Mouse (Mus musculus) limb, embryonic 11.5 days (tissue): ENCODE measurements around the gene Olfr697. TPM values are rescaled to one million over a fixed set of nuclear protein-coding genes. Genes with fewer than 3 reads are reported as not detected.
"Not testable (repeated sequence)": the region's sequence is repeated elsewhere in the genome, so short reads cannot be mapped to it uniquely, and the experiment has no call there.

ENCODE experiments used
- ATAC-seq: fragments of 200-750 bp; cut with Nextera tagmentation; 2 replicates; pipeline ENCODE4 v1.8.0; 2017; ENCODE audit warnings: low read depth; ENCODE audit not compliant: insufficient number of reproducible peaks, low FRiP score, low TSS enrichment
- DNase-seq: peaks from one replicate; pipeline ENCODE4 v3.0.0-alpha.2; 2015; ENCODE audit warnings: low spot score
- H3K27ac ChIP-seq: fragments of 300-500 bp; sonication (generic); replicated peaks from 2 replicates; pipeline ENCODE4 v1.5.1; 2014; ENCODE audit warnings: low read depth, mild to moderate bottlenecking, low read length
- H3K27me3 ChIP-seq: fragments of 300-500 bp; sonication (generic); 2 replicates; pipeline ENCODE4 v1.6.1; 2014; ENCODE audit warnings: mild to moderate bottlenecking, low read length, mixed read lengths; ENCODE audit not compliant: control insufficient read depth, insufficient read depth
- H3K36me3 ChIP-seq: fragments of 300-500 bp; sonication (generic); 2 replicates; pipeline ENCODE4 v1.6.1; 2014; ENCODE audit warnings: mild to moderate bottlenecking, low read length, moderate library complexity, mixed read lengths; ENCODE audit not compliant: control insufficient read depth, insufficient read depth
- H3K4me1 ChIP-seq: fragments of 300-500 bp; sonication (generic); 2 replicates; pipeline ENCODE4 v1.6.1; 2014; ENCODE audit warnings: low read length, mixed read lengths; ENCODE audit not compliant: control insufficient read depth, insufficient read depth
- H3K4me2 ChIP-seq: fragments of 300-500 bp; sonication (generic); 2 replicates; pipeline ENCODE4 v1.6.1; 2014; ENCODE audit warnings: low read depth, mild to moderate bottlenecking, moderate library complexity; ENCODE audit not compliant: severe bottlenecking
- H3K4me3 ChIP-seq: fragments of 300-500 bp; sonication (generic); 2 replicates; pipeline ENCODE4 v1.5.1; 2014; ENCODE audit warnings: low read depth, low read length
- H3K9ac ChIP-seq: fragments of 300-500 bp; sonication (generic); 2 replicates; pipeline ENCODE4 v1.6.1; 2014; ENCODE audit warnings: mild to moderate bottlenecking, low read length
- H3K9me3 ChIP-seq: fragments of 300-500 bp; sonication (generic); 2 replicates; pipeline ENCODE4 v1.6.1; 2016; ENCODE audit warnings: low read length; ENCODE audit not compliant: control insufficient read depth
- WGBS: fragments of 180-500 bp; shearing (Covaris S2); extraction: QIAGEN DNeasy Blood & Tissue Kit; methylation state at CpG from one replicate; pipeline ENCODE4 v1.1.7; 2014; 5-methylcytosine and 5-hydroxymethylcytosine counted together
- polyA plus RNA-seq: library from polyadenylated mRNA; unstranded; fragments of >200 nt; fragmentation: Nextera tagmentation; extraction: Ambion mirVana; gene quantifications from 2 replicates; pipeline ENCODE4 v1.2.1, GENCODE M21; 2014

Gene Olfr697
- polyA plus RNA-seq, 1 experiment from 2014 or later = not detected

DNA sequence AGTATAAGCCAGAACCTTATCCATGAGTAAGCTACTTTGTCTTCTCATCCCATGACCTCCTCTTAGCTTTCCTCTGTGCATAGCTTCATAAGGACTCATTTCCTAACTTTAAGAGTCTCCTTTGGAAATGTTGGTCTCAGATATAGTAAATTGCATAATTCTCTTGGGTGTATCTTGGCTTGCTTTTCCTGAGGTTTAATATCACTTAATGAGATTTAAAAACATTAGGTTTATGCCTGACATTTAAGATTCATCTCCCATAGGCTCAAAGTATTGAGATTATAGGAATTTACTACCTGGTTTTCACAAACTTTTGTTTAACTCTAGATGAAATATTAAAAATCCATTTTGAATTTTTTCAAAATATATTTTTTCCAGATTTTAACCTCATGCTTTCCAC is 25.9 kb downstream of the Olfr697 start, which contains the start of gene Olfr695:
Gene Olfr695 (minus strand): TSS at position 101 of the 400 bp plus-strand sequence.
- ATAC-seq = no peak

DNA sequence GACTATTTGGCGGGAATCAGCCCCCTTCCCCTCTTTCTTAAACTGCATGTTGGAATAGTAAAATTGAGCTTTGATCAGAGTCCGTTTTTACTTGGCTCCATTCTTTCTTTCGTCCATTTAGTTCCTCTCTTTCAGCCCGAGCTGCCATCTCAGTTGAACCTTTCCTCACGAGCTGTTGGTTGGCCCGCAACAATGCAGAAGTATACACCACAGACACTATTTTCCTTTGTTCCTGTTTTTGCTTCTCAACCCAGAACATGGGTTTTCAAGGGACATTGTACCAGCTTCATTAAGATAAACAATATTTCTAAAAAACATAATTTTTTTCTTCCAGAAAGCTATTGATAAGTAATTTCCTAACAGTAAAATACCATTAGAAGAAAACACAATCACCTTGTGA is 30.8 kb downstream of the Olfr697 start:
- H3K9me3 ChIP-seq = no peaks in the 10 kb centered on the region
- ATAC-seq (no peak), DNase-seq (no peak)
- H3K4me3 ChIP-seq = no peak overlapping the region
- no peak overlapping the region for H3K4me2 ChIP-seq
- H3K9ac ChIP-seq = no peak overlapping the region
- H3K27me3 ChIP-seq = no peaks in the 10 kb centered on the region
- no peaks in the 10 kb centered on the region for H3K36me3 ChIP-seq
- 90% methylated on average over 6 of the region's 6 CpGs for WGBS
- no peak overlapping the region for H3K27ac ChIP-seq
- H3K4me1 ChIP-seq = no peaks in the 10 kb centered on the region

More for the DNA sequence above, 25.9 kb downstream of the Olfr697 start, which contains the start of gene Olfr695:
- Histone ChIP-seq H3K36me3 (no peaks in the 10 kb centered on the region), H3K9me3 (no peaks in the 10 kb centered on the region), H3K9ac (no peak within 1 kb of the TSS), H3K4me3 (no peak within 1 kb of the TSS), H3K27ac (no peak within 1 kb of the TSS), H3K27me3 (no peaks in the 10 kb centered on the region), H3K4me1 (no peaks in the 10 kb centered on the region), H3K4me2 (no peak within 1 kb of the TSS)
- no peak for DNase-seq

DNA sequence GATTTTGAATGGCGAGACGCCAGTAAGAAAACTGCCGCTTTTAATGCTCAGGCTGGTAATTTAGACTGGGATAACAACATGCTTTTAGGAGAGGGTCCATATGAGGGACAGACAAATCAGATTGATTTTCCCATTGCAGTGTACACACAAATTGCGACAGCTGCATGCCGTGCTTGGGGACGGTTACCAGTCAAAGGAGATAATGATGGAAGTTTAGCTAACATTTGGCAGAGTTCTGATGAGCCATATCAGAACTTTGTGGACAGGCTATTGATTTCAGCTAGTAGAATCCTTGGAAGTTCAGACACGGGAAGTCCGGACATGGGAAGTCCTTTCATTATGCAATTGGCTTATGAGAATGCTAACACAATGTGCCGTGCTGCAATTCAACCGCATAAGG is 34.5 kb downstream of the Olfr697 start:
- H3K4me3 ChIP-seq, ATAC-seq, H3K4me1 ChIP-seq, DNase-seq, H3K36me3 ChIP-seq, H3K9ac ChIP-seq, H3K27ac ChIP-seq, H3K27me3 ChIP-seq, H3K9me3 ChIP-seq, H3K4me2 ChIP-seq: not testable (repeated sequence)
- 92% methylated on average over 10 of the region's 10 CpGs for WGBS

DNA sequence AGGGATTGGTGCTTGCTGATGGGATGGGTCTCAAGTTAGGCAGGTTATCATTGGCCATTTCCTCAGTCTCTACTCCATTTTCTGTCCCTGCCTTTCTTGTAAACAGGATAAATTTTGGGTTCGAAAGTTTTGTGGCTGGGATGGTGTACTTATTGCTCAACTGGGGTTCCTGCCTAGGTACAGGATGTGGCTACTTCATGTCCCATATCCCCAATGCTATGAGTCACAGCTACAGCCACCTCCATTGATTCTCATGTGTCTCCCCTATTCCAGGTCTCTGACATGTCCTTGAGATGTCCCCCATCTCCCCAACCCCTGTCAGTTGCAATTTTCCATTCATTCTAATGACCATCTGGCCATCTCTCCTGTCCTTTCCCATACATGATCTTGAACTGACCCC is 45.4 kb downstream of the Olfr697 start:
- no peak for DNase-seq
- Histone ChIP-seq H3K27ac (no peak overlapping the region), H3K4me2 (no peak overlapping the region), H3K9me3 (no peaks in the 10 kb centered on the region), H3K4me3 (no peak overlapping the region), H3K4me1 (no peaks in the 10 kb centered on the region), H3K27me3 (no peaks in the 10 kb centered on the region), H3K36me3 (no peaks in the 10 kb centered on the region), H3K9ac (no peak overlapping the region)
- ATAC-seq = no peak
- WGBS = 83% methylated on average over 1 of the region's 1 CpGs

DNA sequence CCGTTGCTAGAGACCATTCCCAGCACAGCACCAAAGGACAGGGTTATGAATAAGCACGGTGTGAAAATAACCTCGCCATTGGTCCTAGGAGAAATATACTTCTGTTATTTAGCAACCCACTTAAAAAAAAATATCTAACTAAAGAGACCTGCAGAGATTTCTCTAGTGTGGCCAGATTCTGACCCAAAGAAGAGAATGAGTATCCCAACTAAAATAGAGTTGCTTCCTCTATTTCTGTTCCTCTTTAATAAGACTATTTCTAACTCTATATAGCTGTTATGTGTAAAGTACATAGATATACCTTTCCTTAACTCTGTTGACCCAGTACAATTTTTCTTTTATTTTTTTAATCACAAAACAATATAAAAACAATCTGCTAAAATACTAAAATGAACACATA is 49.3 kb downstream of the Olfr697 start:
- Histone ChIP-seq H3K36me3 (no peaks in the 10 kb centered on the region), H3K27ac (no peak overlapping the region)
- WGBS = 82% methylated on average over 3 of the region's 3 CpGs

DNA sequence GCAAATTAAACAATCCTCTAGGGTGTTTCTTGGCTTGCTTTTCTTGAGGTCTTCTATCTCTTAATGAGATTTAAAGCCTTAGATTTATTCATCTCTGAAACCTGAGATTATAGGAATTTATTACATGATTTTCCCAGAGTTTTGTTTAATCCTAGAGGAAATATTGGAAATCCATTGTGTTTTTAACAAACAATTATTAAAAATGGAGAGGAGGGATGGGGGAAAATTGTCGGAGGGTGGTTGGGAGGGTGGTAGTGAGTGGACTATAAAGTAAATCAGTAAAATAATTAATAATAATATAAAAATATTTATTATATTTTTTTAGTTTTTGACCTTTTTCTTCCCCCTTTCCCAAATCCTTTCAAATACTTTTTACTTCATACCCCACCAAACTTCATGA is 50.5 kb downstream of the Olfr697 start, which contains the start of gene Olfr694:
Gene Olfr694 (minus strand): TSS at position 101 of the 400 bp plus-strand sequence.
- ATAC-seq (no peak), DNase-seq (no peak)
- 95% methylated on average over 1 of the region's 1 CpGs for WGBS
- H3K36me3 ChIP-seq = no peaks in the 10 kb centered on the region
- H3K27me3 ChIP-seq = no peaks in the 10 kb centered on the region
- H3K4me1 ChIP-seq = no peaks in the 10 kb centered on the region
- H3K27ac ChIP-seq = no peak within 1 kb of the TSS
- H3K4me3 ChIP-seq = no peak within 1 kb of the TSS
- H3K9me3 ChIP-seq = no peaks in the 10 kb centered on the region
- H3K4me2 ChIP-seq = no peak within 1 kb of the TSS
- H3K9ac ChIP-seq = no peak within 1 kb of the TSS

More for the DNA sequence above, 49.3 kb downstream of the Olfr697 start:
- no peaks in the 10 kb centered on the region for H3K27me3 ChIP-seq
- no peak overlapping the region for H3K4me3 ChIP-seq
- no peak overlapping the region for H3K4me2 ChIP-seq
- ATAC-seq (no peak), DNase-seq (no peak)
- H3K9ac ChIP-seq = no peak overlapping the region
- H3K4me1 ChIP-seq = no peaks in the 10 kb centered on the region
- no peaks in the 10 kb centered on the region for H3K9me3 ChIP-seq

Other genes starting within 250 kb of the Olfr697 start
- gene Olfr693, start 61.9 kb downstream of the Olfr697 start, polyA plus RNA-seq = not detected in 2 replicates
- gene Olfr694, start 50.6 kb downstream of the Olfr697 start, polyA plus RNA-seq = not detected in 2 replicates
- not detected in 2 replicates for gene Olfr695, start 26.0 kb downstream of the Olfr697 start, polyA plus RNA-seq
- gene Olfr698, start 13.0 kb upstream of the Olfr697 start, polyA plus RNA-seq = not detected in 2 replicates
- gene Olfr699, start 50.8 kb upstream of the Olfr697 start, polyA plus RNA-seq = not detected in 2 replicates
- not detected in 2 replicates for gene Olfr700, start 66.4 kb upstream of the Olfr697 start, polyA plus RNA-seq
- gene Olfr701, start 71.7 kb upstream of the Olfr697 start, polyA plus RNA-seq = not detected in 2 replicates
- not detected in 2 replicates for gene Olfr702, start 91.5 kb upstream of the Olfr697 start, polyA plus RNA-seq
- not detected in 2 replicates for gene Olfr703, start 100.9 kb upstream of the Olfr697 start, polyA plus RNA-seq
- not detected in 2 replicates for gene Olfr704, start 120.7 kb upstream of the Olfr697 start, polyA plus RNA-seq
- gene Olfr705, start 134.4 kb upstream of the Olfr697 start, polyA plus RNA-seq = not detected in 2 replicates
- gene Olfr706, start 145.7 kb upstream of the Olfr697 start, polyA plus RNA-seq = not detected in 2 replicates
- gene Olfr707, start 158.8 kb upstream of the Olfr697 start, polyA plus RNA-seq = not detected in 2 replicates
- not detected in 2 replicates for gene Olfr1532-ps1, start 165.6 kb upstream of the Olfr697 start, polyA plus RNA-seq
- gene Olfr709-ps1, start 189.8 kb upstream of the Olfr697 start, polyA plus RNA-seq = not detected in 2 replicates
- not detected in 2 replicates for gene Olfr710, start 205.9 kb upstream of the Olfr697 start, polyA plus RNA-seq
- gene Olfr6, start 221.5 kb upstream of the Olfr697 start, polyA plus RNA-seq = not detected in 2 replicates
- gene Olfr711, start 233.0 kb upstream of the Olfr697 start, polyA plus RNA-seq = not detected in 2 replicates